Mouse (Mus musculus): ENCODE results near the gene Abraxas1. TPM values are rescaled to one million over a fixed set of nuclear protein-coding genes. Genes with fewer than 3 reads are reported as not detected.

Abraxas1 gene
- 0.16 and 0.44 TPM in 2 replicates for polyA plus RNA-seq (2012)

DNA sequence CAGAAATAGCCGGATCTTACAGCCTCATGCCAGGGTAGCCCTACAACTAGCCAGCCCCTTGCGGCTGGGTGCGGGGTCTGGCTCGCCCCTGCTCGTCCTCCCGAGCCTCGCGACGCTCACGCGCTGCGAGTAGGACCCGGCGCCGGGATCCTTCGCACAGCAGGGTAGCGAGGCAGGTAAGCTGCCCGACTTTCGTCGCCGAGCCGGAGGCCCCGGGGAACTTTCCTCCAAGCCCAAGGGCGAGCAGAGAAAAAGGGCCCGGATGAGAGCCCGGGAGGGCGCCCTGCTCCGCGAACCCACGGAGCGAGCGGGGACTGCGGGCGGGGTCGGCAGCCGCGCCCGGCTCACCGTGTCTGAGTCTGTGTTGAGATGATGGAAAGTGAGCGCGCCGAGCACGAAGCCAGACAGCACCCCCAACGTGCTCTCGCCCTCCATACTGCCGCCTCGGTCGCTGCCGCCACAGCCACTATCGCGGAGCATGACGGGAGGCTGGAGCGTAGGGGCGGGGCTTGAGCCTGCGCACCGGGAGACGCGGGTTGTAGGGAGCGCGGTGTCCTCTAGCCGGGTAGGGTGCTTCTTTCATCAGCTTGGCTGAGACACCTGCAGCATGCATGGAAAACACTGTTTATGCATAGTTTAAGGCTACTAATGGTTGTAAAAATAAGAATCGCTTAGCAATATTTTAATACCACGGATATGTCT lies at the start of gene Abraxas1:
TSS of gene Abraxas1 (minus strand) at position 483 of the 702 bp plus-strand sequence.
- Histone ChIP-seq H3K9me3 (ENCODE audit: control insufficient read depth, low read length) (no peaks in the 10 kb centered on the region), H3K36me3 (ENCODE audit: control insufficient read depth) (peaks cover 23% of the 10 kb centered on the region), H3K4me3 (replicated peaks) (peak within 1 kb of the TSS; percentile 77), H3K4me1 (ENCODE audit: control insufficient read depth) (peaks cover 22% of the 10 kb centered on the region), H3K27me3 (ENCODE audit: control insufficient read depth) (no peaks in the 10 kb centered on the region)
- TF ChIP-seq TAL1 (IDR thresholded peaks at IDR 0.05; ENCODE audit: low read length), result no peak
- no peak for TF ChIP-seq GATA1 (IDR thresholded peaks at IDR 0.05; ENCODE audit: low read length)

DNA sequence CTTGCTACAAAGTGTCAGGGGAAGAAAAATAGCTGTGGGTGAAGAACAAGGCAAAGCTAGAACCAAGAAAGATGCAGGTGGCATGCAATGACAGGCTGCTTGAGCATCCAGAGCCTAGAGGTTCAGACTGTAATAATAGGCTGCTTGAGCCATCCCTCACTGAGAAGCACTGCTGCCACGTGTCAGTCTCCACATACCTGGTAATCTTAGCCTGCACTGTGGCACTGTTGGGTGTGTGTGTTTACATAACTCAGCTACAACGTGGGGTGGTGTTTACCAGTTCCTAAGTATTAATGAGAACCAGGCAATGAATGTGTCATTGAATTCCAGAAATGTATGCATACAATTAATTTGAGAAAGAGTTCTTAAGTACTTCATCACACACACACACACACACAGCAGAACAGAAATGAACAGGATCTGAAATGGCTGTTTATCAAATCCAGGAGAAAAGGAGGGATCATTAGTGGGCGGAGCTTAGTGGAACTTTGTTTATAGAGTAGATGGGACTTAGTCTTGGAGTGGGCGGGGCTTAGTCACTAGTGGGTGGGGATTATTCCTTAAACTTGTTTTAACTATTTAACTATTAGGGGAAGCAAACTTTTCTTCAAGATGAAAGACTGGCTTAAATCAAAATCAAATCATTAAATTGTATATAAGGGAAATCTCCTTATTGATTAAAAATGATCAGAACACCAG lies 48.6 kb upstream of the Abraxas1 start:
- H3K4me1 ChIP-seq (ENCODE audit: control insufficient read depth), result no peaks in the 10 kb centered on the region
- H3K27me3 ChIP-seq (ENCODE audit: control insufficient read depth), result no peaks in the 10 kb centered on the region
- TF ChIP-seq TAL1 (IDR thresholded peaks at IDR 0.05; ENCODE audit: low read length), result no peak
- TF ChIP-seq GATA1 (IDR thresholded peaks at IDR 0.05; ENCODE audit: low read length), result no peak
- peaks cover 4% of the 10 kb centered on the region for H3K9me3 ChIP-seq (ENCODE audit: control insufficient read depth, low read length)
- H3K36me3 ChIP-seq (ENCODE audit: control insufficient read depth), result no peaks in the 10 kb centered on the region
- no peak overlapping the region for H3K4me3 ChIP-seq (replicated peaks)

GRCm38 (mm10) chr5:100866183-100866582 lies 45.4 kb upstream of the Abraxas1 start:
- TF ChIP-seq GATA1 (IDR thresholded peaks at IDR 0.05; ENCODE audit: low read length) (no peak), TAL1 (IDR thresholded peaks at IDR 0.05; ENCODE audit: low read length) (no peak)
- Histone ChIP-seq H3K4me3 (replicated peaks) (no peak overlapping the region), H3K27me3 (ENCODE audit: control insufficient read depth) (no peaks in the 10 kb centered on the region), H3K36me3 (ENCODE audit: control insufficient read depth) (no peaks in the 10 kb centered on the region), H3K9me3 (ENCODE audit: control insufficient read depth, low read length) (peaks cover 4% of the 10 kb centered on the region), H3K4me1 (ENCODE audit: control insufficient read depth) (no peaks in the 10 kb centered on the region)

- Histone ChIP-seq H3K4me3 (replicated peaks) (no peak overlapping the region), H3K4me1 (ENCODE audit: control insufficient read depth) (no peaks in the 10 kb centered on the region), H3K9me3 (ENCODE audit: control insufficient read depth, low read length) (no peaks in the 10 kb centered on the region), H3K27me3 (ENCODE audit: control insufficient read depth) (no peaks in the 10 kb centered on the region), H3K36me3 (ENCODE audit: control insufficient read depth) (no peaks in the 10 kb centered on the region)
- TF ChIP-seq TAL1 (IDR thresholded peaks at IDR 0.05; ENCODE audit: low read length) (no peak), GATA1 (IDR thresholded peaks at IDR 0.05; ENCODE audit: low read length) (no peak)
These were observed 43.7 kb upstream of the Abraxas1 start for GRCm38 (mm10) chr5:100864438-100864837.

GRCm38 (mm10) chr5:100863091-100863490 lies 42.3 kb upstream of the Abraxas1 start:
- no peaks in the 10 kb centered on the region for H3K27me3 ChIP-seq (ENCODE audit: control insufficient read depth)
- no peaks in the 10 kb centered on the region for H3K4me1 ChIP-seq (ENCODE audit: control insufficient read depth)
- H3K4me3 ChIP-seq (replicated peaks), result no peak overlapping the region
- TF ChIP-seq TAL1 (IDR thresholded peaks at IDR 0.05; ENCODE audit: low read length) (no peak), GATA1 (IDR thresholded peaks at IDR 0.05; ENCODE audit: low read length) (no peak)
- no peaks in the 10 kb centered on the region for H3K9me3 ChIP-seq (ENCODE audit: control insufficient read depth, low read length)
- no peaks in the 10 kb centered on the region for H3K36me3 ChIP-seq (ENCODE audit: control insufficient read depth)

DNA sequence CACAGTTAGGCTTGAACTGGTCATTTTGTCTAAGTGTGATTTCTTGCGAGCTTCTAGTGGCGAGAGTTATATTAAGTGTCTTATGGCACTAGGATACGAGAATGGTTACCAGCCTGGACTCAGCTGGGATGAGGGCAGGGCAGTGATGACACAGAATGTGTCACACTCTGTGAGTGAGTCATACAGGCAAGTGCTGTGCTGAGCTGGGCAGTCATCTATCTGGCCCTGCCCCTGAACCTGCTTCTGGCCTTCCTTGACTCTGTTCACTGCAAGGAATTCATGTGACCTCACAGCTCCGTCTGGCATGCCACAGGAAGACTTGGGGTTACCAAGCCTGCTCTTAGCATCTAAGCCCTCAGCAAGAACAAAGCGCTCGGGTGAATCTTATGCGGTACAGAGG lies 41.0 kb upstream of the Abraxas1 start:
- H3K9me3 ChIP-seq (ENCODE audit: control insufficient read depth, low read length), result no peaks in the 10 kb centered on the region
- H3K4me3 ChIP-seq (replicated peaks), result no peak overlapping the region
- H3K27me3 ChIP-seq (ENCODE audit: control insufficient read depth), result no peaks in the 10 kb centered on the region
- TF ChIP-seq GATA1 (IDR thresholded peaks at IDR 0.05; ENCODE audit: low read length) (no peak), TAL1 (IDR thresholded peaks at IDR 0.05; ENCODE audit: low read length) (no peak)
- no peaks in the 10 kb centered on the region for H3K4me1 ChIP-seq (ENCODE audit: control insufficient read depth)
- H3K36me3 ChIP-seq (ENCODE audit: control insufficient read depth), result no peaks in the 10 kb centered on the region

- H3K9me3 ChIP-seq (ENCODE audit: control insufficient read depth, low read length), result no peaks in the 10 kb centered on the region
- H3K36me3 ChIP-seq (ENCODE audit: control insufficient read depth), result no peaks in the 10 kb centered on the region
- no peaks in the 10 kb centered on the region for H3K4me1 ChIP-seq (ENCODE audit: control insufficient read depth)
- no peak for TF ChIP-seq GATA1 (IDR thresholded peaks at IDR 0.05; ENCODE audit: low read length)
- no peak for TF ChIP-seq TAL1 (IDR thresholded peaks at IDR 0.05; ENCODE audit: low read length)
- H3K27me3 ChIP-seq (ENCODE audit: control insufficient read depth), result no peaks in the 10 kb centered on the region
- H3K4me3 ChIP-seq (replicated peaks), result no peak overlapping the region
These were observed 40.4 kb upstream of the Abraxas1 start for GRCm38 (mm10) chr5:100861140-100861539.

DNA sequence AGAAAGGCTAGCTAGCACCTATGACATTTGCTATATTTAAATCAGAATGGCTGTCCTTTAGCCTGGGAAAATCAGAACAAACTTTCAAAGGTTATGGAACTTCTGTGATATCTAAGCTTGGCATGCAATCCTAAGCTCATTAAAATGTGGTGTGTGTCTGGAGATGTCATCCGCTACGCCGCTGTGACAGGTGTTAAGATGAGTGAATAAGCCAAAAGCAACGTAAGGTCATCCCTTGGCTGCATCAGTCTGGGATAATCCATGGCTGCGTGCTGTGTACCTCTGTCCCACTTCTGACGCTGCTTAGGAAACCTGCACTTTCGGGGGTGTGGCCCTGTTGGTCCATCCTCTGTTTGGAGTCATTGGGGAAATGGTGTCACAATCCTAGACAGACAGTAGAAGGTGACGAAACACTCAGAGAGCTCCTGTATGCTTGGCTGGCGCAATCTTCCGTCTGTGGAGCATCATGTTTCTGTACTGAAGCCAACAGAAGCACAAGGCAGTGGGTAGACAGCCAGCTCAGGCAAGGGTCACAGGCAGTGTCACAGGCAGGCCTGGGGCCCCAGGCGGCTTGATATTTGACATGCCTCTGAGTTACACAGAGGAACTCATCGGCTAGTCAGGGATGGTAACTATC lies 39.8 kb upstream of the Abraxas1 start:
- no peaks in the 10 kb centered on the region for H3K9me3 ChIP-seq (ENCODE audit: control insufficient read depth, low read length)
- H3K4me3 ChIP-seq (replicated peaks), result no peak overlapping the region
- TF ChIP-seq GATA1 (IDR thresholded peaks at IDR 0.05; ENCODE audit: low read length) (no peak), TAL1 (IDR thresholded peaks at IDR 0.05; ENCODE audit: low read length) (no peak)
- H3K4me1 ChIP-seq (ENCODE audit: control insufficient read depth), result no peaks in the 10 kb centered on the region
- no peaks in the 10 kb centered on the region for H3K36me3 ChIP-seq (ENCODE audit: control insufficient read depth)
- no peaks in the 10 kb centered on the region for H3K27me3 ChIP-seq (ENCODE audit: control insufficient read depth)

DNA sequence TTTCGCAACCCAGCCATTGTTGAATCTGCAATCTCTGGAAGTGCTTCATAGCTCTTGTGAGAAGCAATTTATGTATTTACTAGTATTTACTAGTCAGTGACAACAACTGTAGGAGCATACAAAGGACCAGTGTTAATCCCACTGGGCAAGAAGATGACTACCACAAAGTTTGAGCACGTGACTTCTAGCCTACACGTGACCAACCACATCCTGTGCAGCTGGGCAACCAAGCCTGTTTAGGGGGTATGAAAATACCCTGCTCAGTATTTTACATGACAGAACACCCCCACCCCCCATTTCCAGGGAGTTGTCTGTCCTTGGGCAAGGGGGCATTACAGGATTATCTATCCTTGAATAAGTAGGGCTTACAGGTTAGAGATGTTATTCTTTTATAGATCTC lies 35.8 kb upstream of the Abraxas1 start:
- H3K9me3 ChIP-seq (ENCODE audit: control insufficient read depth, low read length), result no peaks in the 10 kb centered on the region
- no peaks in the 10 kb centered on the region for H3K36me3 ChIP-seq (ENCODE audit: control insufficient read depth)
- TF ChIP-seq TAL1 (IDR thresholded peaks at IDR 0.05; ENCODE audit: low read length) (no peak), GATA1 (IDR thresholded peaks at IDR 0.05; ENCODE audit: low read length) (no peak)
- H3K4me3 ChIP-seq (replicated peaks), result no peak overlapping the region
- H3K4me1 ChIP-seq (ENCODE audit: control insufficient read depth), result no peaks in the 10 kb centered on the region
- H3K27me3 ChIP-seq (ENCODE audit: control insufficient read depth), result no peaks in the 10 kb centered on the region
